Mouse (Mus musculus) c-Kit-positive CD71-positive TER-119-positive erythroid progenitor cells, embryonic 14.5 days (primary cell): ENCODE data around the gene Tas1r3.

Experiments used
- DNase-seq: peaks from one replicate; pipeline ENCODE4 v3.0.0-alpha.2; 2013; ENCODE audit warnings: low spot score

Gene Tas1r3

GRCm38 (mm10) chr4:155887674-155888073 is 24.5 kb upstream of the Tas1r3 start:
- no peak for DNase-seq

DNA sequence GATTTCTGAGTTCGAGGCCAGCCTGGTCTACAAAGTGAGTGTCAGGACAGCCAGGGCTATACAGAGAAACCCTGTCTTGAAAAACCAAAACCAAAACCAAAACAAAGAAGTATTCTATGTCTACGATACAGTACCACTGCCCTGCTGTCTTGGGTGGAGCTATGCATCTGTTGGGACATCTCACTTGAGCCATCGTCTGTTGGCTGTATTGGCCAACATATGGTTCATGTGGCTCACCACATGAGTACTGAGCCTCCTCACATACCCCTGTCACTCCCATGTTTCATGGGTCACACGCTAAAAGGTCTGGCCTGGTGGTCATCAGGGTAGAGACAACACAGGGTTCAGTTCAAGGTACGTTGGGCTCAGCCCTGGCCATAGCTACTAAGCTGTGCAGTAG is 23.2 kb upstream of the Tas1r3 start:
- no peak for DNase-seq

- DNase-seq = no peak
These were observed 20.4 kb upstream of the Tas1r3 start for GRCm38 (mm10) chr4:155883587-155883986.

- no peak for DNase-seq
These were observed 8.2 kb upstream of the Tas1r3 start for GRCm38 (mm10) chr4:155871404-155871803.

DNA sequence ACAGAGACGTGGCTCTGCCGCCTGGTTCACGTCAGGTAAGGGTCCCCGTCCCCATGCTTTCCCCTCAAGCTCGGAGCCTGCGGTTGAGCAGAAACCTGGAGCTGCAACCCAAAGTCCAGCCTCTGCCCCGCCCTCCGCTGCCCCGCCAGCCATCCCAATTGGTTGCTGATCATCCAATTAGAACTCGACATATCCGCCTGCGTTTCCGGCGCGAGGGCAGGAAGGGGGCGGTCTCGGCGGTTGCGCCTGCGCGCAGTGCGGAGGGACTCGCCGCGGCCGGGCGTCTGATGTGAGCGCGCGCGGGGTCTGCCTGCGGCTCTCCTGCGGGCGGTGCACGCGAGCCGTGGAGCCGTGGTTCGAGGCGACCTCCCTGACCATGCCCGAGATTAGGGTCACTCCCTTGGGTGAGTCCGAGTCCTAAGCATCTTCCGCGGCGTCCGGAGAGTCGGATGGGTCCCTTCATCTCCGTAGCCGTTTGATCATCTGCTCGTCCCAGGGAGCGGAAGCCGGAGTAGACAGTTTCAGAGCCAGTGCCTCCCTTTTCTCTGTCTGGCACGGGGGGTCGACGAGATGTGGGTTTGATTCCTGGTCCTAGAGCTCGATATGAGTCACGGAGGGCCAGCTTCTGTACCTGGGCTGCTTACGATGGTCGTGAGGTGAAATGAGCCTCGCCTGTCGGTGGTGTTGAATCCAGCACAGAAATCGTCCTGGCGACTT is 6.3 kb upstream of the Tas1r3 start, which contains the start of the genes Cptp and Ints11:
Gene Cptp, minus strand, starts transcription at position 124 of the 717 bp plus-strand sequence.
Gene Ints11, plus strand, starts transcription at position 230 of the 717 bp plus-strand sequence.
- DNase-seq = peak; percentile 92

DNA sequence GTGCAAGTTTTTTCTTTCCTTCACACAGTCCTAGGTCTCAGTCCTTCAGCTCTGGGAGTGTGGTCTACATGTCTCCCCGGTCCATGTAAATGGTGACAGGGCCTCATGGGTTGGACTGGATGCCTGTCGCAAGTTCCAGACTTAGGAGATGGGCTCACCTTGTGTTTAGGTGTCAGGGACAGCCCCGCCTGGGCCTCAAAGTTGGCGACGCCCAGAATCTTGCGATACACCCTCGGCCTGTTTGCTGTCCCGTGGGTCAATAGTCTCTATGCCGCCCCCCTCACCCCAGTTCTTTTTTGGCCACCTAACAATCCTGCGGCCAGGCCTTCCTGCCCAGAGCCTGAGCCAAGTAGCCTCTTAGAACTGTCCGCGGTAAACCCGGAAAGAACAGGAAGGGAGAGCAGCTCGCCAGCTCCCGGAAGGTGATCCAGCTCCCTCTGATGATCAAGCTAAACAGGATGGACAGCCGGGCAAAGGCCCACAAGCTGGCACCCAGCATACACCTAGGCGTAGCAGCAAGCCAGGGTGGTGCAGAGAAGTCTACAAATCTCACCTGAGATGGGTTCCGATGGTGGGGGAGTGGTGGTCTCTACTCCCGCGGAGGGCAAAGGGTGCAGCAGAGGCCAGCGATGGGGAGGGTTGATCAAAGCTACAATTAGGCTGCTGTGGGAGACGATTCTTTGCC is 5.6 kb upstream of the Tas1r3 start:
- no peak for DNase-seq

DNA sequence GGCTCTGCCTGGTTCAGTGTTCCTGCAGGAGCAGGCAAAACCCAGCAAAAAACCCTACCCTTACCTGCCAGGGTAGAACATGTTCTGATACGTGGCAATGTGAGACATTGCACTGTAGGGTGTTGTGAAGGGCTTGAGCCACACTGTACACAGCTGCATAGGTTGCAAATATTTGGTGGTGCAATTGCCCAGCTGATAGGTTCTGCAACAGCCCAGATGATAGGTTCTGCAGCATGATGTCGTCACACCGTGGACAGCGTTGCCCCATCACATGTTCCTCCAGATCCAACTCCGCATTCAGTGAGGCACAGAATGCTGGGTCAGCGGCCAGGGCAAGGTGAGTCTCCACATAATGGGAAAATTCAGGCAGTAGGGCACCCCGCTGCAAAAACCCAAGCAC is 1.4 kb downstream of the Tas1r3 start:
- no peak for DNase-seq

DNA sequence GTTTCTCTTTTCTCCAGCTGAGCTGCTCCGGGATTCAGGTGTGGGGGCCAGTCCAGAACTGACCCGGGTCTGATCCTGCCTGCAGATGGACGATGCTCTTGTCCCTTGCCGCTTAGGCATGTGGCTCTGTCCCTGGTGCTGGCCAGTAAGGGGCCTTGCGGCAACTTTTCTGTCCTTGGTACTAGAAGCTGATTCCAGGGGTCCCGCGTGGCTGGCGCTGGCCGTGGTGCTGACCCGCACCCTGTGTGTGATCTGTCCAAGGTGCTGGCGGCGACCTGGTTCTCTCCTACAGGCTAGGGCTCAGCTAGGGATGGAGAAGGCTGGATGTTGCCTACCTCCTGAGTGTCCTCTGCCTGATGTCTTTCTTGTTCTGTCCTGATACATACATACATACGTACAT is 3.8 kb downstream of the Tas1r3 start:
- no peak for DNase-seq

GRCm38 (mm10) chr4:155856881-155857280 is 6.3 kb downstream of the Tas1r3 start:
- no peak for DNase-seq

DNA sequence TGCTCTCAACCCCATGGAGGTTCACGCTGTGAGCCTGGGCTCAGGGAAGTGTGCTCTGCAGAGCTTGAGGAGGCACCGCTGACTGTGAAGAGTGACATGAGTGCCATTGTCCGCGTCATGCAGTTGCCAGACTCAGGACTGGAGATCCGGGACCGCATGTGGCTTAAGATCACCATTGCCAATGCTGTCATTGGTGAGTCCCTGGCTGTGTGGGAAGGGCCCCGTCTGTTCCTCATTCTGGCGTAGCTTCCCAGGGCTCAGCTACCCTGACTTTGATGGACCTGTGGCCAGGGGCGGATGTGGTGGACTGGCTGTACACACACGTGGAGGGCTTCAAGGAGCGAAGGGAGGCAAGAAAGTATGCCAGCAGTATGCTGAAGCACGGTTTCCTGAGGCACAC is 7.1 kb downstream of the Tas1r3 start:
- no peak for DNase-seq

GRCm38 (mm10) chr4:155854991-155855390 is 8.2 kb downstream of the Tas1r3 start:
- DNase-seq = no peak

DNA sequence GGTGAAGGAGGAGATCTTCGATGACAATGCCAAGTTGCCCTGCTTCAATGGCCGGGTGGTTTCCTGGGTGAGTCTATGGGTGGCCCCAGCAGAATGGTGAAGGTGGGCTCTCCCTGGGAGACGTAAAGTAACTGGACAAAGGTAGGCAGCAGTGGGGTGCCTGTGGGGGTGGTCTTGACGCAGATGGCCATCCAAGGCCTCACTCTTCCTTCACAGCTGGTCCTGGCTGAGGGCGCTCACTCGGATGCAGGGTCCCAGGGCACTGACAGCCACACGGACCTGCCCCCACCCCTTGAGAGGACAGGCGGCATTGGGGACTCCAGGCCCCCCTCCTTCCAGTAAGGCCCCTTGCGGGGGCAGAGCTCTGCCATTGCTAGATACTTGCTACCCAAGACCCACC is 9.7 kb downstream of the Tas1r3 start:
- DNase-seq = no peak

DNA sequence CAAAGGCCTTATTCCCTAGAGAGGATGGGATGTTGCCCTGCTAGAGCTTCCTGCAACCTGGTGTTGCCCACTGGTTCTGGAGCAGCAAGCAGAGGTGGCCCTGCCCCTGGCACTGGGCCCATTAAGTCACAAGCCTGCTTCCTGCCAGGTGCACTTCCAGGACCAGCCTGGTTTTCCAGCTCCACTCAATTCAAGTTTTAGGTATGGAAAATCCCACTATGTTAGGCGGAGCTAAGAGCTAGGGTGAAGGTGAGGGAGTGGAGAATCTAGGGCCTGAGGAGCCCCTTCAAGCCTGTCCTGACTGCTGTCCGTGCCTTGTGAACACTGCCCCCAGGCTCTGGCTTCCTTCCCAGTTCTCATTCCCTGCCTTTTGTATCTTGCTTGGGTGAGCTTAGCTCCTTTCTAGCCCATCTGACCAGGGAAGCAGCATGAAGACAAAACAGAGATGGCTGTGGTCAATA is 11.2 kb downstream of the Tas1r3 start:
- DNase-seq = no peak

- no peak for DNase-seq
These were observed 11.8 kb downstream of the Tas1r3 start for GRCm38 (mm10) chr4:155851368-155851767.

- no peak for DNase-seq
These were observed 13.2 kb downstream of the Tas1r3 start for GRCm38 (mm10) chr4:155849792-155850451.

DNA sequence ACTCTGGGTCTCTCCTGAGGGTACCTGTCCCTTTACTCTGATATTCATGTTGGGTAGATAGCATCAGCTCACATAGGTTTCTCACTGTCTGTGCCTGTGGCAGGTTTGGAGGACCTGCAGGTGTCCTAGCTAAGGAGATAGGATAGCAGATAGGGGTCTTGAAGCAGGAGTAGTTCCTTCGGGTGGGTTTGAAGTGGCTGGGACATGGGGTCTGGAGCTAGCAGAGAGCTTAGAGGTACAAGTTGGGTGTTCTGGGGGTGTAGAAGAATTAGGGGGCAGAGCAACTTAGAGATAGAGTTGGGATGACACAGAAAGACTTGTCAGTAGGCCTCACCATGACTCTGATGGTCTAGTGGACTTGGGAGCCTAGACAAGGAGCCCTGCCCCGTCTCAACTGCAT is 13.8 kb downstream of the Tas1r3 start:
- DNase-seq = no peak

DNA sequence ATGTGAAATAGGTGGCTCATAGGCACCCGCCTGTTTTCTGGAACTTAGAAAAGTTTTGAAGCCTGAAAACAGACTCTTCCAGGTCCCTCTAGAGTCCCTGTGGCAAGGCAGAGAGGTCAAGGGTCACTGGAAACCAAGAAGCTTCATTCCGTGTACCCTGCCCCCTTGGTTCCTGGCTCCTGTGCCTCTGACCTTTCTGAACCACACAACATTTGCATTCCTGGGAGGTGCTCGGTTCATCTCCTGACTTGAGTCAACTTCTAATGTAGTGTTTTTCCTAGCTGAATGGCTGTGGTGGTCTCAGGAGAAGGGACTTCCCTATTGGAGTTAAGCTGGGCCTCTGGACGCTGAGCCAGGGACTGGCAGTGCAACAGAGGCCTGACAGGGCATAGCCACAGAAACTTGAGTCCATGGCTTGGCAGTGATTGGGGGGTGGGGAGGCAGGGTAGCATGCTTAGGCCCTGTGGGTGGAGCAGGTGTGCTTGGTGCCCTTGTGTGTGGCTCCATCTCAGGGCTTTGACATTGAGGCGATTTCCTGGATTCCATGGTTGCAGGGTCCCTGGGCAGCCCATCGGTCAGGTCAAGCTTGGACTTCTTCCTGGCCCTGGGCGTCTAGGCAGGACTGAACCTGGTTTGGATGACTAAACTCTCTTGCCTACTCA is 14.6 kb downstream of the Tas1r3 start:
- DNase-seq = no peak

DNA sequence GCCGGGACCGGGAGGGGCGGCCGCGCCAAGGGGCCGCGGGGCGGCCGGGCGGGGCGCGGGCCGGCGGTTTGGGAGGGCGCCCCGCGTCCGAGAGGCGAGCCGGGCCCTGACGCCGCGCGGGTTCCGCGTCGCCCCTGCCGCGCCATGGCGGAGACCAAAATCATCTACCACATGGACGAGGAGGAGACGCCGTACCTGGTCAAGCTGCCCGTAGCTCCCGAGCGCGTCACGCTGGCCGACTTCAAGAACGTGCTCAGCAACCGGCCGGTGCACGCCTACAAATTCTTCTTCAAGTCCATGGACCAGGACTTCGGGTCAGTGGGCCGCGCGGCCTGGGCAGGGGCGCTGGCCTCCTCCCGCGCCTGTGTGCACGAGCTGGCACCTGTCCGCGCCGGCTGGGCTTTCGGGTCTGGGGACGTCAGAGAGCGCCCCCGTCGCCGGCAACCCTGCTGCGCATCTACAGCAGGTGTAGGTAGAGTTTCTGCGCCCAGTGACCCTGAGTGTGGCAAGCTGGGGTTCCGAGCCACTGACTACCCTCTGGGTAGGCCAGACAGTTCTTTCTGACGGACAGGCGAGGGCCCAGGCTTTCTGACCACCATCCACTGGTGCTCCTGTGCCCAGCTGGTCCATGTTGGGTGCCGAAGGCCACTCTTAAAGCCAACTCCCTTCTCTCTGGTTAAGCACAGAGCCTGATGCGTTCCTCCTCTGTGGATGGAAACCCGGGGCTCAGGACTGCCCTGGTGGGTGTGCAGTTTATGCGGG is 15.4 kb downstream of the Tas1r3 start:
- DNase-seq = no peak

DNA sequence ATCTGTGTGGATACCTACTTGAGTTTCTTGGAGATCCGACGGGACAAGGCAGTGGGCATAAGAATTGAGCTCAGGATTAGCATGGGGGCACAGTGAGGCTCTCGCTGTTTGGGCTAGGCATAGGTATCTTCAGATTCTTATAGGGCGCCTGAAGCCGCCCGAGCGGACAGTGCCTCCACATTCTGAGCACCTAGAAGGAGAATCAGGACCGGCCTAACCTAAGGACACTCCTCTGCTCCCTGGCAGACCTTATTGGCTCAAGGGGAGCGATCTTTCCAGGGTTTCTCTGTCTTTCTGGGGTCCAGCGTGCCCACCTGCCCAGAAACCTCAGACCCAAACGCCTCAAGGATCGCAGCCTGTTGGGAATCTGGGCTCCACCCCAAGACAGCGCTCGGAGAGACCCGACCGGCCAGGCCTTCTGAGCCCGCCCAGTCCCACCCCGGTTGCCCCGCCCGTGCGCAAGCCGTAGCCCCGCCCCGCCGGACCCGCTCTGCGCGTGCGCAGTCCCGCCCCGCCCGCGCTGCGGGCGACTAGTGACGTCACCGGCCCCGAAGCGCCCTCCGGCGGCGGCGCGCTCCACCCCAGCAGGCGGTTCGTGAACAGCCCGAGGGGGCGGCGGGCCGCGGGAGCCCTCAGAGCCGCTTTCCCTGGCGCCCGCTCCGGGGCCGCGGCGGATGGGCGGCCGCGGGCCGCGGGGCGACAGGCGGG is 16.1 kb downstream of the Tas1r3 start, which contains the start of gene Dvl1:
Gene Dvl1, plus strand, starts transcription at position 532 of the 708 bp plus-strand sequence.
- DNase-seq = peak; percentile 81

GRCm38 (mm10) chr4:155843231-155843630 is 19.9 kb downstream of the Tas1r3 start:
- no peak for DNase-seq
